ENCODE assay signal across 26 mouse cellular contexts in the genomic region with DNA sequence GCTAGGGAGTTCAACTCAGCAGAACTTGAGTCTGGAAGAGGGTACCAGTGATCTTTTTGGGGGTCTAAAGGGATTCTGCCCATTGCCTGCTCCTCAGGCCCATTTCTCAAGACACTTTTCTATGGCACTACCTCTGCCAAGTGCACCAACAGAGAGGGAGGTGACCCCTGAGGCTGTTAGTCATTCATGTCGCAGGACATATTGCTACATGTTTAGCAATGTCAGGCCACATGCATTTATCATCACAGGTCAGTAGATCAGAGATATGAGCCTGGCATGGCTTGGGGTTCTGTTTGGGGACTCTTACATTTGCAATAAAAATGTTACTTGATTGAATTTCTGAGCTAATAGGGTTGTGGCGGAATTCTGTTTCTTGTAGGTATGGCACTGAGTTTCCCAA. TPM values are rescaled to one million over a fixed set of nuclear protein-coding genes. Genes with fewer than 3 reads are reported as not detected.
"Had no signal": no experiment of that assay in that cellular context is flagged by ENCODE, and none has a peak within 500 bp of the region (broad histone marks: within the 10 kb centered on the region; RNA-seq: fewer than 3 reads in every experiment).

No protein-coding gene starts in this region.

- ATAC-seq: hindbrain, postnatal 0 days; intestine, embryonic 16.5 days had no signal

- DNase-seq: gastrocnemius, postnatal 14 days; gastrocnemius, postnatal 36 days; heart, adult 18-20 months; heart, postnatal 14 days; heart, postnatal 36 days; kidney, adult 11 months; kidney, adult 2 months; kidney, adult 9 months; kidney, postnatal 14 days; kidney, postnatal 36 days; layer of hippocampus, adult 9-11 months; layer of hippocampus, postnatal 36 days; liver; liver, embryonic 13.5 days had no signal

RNA-seq across cellular contexts. Expression of gene Prg2, which starts 4.7 kb away (rescaled TPM):
- total RNA-seq: gastrocnemius, adult 18-20 months; gastrocnemius, adult 8-10 months; gastrocnemius, postnatal 36 days; heart, adult 18-20 months; heart, adult 8-10 months; heart, postnatal 14 days; heart, postnatal 36 days; hindbrain, postnatal 0 days; layer of hippocampus, adult 18-20 months; layer of hippocampus, adult 8-10 months; layer of hippocampus, postnatal 14 days; layer of hippocampus, postnatal 36 days; left cerebral cortex, adult 18-20 months; left cerebral cortex, postnatal 10 days; left cerebral cortex, postnatal 36 days had no signal

RNA-seq across cellular contexts. Expression of gene Prg3, which starts 12.4 kb away (rescaled TPM):
- total RNA-seq: gastrocnemius, adult 18-20 months; gastrocnemius, adult 8-10 months; gastrocnemius, postnatal 14 days; gastrocnemius, postnatal 36 days; heart, adult 18-20 months; heart, adult 8-10 months; heart, postnatal 14 days; heart, postnatal 36 days; hindbrain, postnatal 0 days; layer of hippocampus, adult 18-20 months; layer of hippocampus, adult 8-10 months; layer of hippocampus, postnatal 14 days; layer of hippocampus, postnatal 36 days; left cerebral cortex, adult 18-20 months; left cerebral cortex, adult 8-10 months; left cerebral cortex, postnatal 10 days; left cerebral cortex, postnatal 36 days had no signal
